In the genomic region with DNA sequence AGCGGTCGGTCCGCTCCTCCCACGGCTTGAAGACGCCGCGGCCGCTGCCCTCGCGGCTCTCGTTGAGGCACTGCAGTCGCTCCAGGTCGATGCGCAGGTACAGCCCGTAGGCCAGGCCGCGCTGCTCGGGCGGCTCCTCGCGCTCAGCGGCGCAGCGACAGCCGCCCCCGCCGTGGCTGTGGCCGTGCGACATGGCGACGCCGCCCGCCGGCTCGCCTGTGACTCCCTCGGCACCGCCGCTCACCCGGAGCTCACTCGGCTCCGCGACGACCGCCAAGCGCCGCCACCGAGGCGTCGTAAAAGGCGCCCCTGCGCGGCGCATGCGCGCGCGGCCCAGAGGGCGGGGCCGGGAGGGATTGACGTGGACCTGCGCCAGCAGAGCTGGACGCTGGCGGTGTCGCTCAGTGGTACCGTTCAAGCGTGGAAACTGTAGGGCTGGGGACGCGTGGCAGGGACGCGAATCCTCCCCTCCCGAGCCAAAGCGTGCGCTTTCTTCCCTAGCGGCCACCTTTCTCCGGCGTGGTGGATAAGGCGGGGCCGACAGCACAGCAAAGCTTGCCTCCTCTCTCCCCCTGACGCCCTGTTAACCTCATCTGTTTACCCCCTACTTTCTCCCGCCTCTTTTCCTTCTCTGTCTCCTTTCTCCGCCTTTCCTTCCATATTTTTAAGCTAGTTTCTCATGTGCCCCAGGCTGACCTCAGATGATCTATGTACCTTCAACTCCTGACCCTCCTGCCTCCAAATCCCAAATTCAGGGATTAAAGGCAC, we compare ENCODE assay signal across 8 mouse cellular contexts. TPM values are rescaled to one million over a fixed set of nuclear protein-coding genes. Genes with fewer than 3 reads are reported as not detected.
DNase-seq lines count a peak whose midpoint lies in the region; ATAC-seq lines count a peak whose summit lies in the region.

A gene (minus strand): TSS at position 322 of the 768 bp plus-strand sequence.

- peak within 1 kb of the TSS; percentile 97 for H3K4me2 ChIP-seq in hindbrain, embryonic 15.5 days

- H3K36me3 ChIP-seq in hindbrain, embryonic 15.5 days, result peaks cover 14% of the 10 kb centered on the region; the same call in 1 of the 2 replicates

- ATAC-seq in hindbrain, embryonic 15.5 days (ENCODE audit: low FRiP score, low read depth), result peak; percentile 93

- H3K9ac ChIP-seq in hindbrain, embryonic 15.5 days, result peak within 1 kb of the TSS; percentile 98

- H3K27me3 ChIP-seq in hindbrain, embryonic 15.5 days, result no peaks in the 10 kb centered on the region

- H3K4me3 ChIP-seq in hindbrain, embryonic 15.5 days, result peak within 1 kb of the TSS; percentile 98

- DNase-seq in R1 (ENCODE audit: low read depth, low spot score), result peak; percentile 91
- DNase-seq in cerebellum, postnatal 25 days, result peak; percentile 96
- peak; percentile 91 to 95 for DNase-seq in frontal cortex, postnatal 36 days (ENCODE audit: low spot score in 2 of 2)
- peak; percentile 89 for DNase-seq in left cerebral cortex, adult 11 months (ENCODE audit: low spot score)
- DNase-seq in lung, postnatal 4 days, result peak; percentile 95 to 96
- peak; percentile 90 for DNase-seq in retina, postnatal 7 days (ENCODE audit: low read depth, low spot score)
- DNase-seq in urinary bladder, adult 2 months (ENCODE audit: low spot score), result peak; percentile 91

- peaks cover 23% of the 10 kb centered on the region for H3K4me1 ChIP-seq in hindbrain, embryonic 15.5 days (replicated peaks)

- H3K27ac ChIP-seq in hindbrain, embryonic 15.5 days (replicated peaks), result peak within 1 kb of the TSS; percentile 92

- 1% methylated on average over 80 of the region's 81 CpGs for WGBS in hindbrain, embryonic 15.5 days

- no peaks in the 10 kb centered on the region for H3K9me3 ChIP-seq in hindbrain, embryonic 15.5 days

RNA-seq across cellular contexts. Expression of the gene that starts here (rescaled TPM):
- 63.6 and 66.4 TPM in 2 replicates for polyA plus RNA-seq in hindbrain, embryonic 15.5 days (2015; fragmentation: Nextera tagmentation; extraction: Ambion mirVana)
- polyA plus RNA-seq in urinary bladder, adult 2 months (2012; rRNA removed), result 41.4 and 46.9 TPM in 2 replicates

Comparison
In these comparisons a context has a peak if more than half of its experiments do, and no peak if none do; other contexts are left out.
1. Peak in every context shown above with its lines: DNase-seq, ATAC-seq, H3K4me3 ChIP-seq and H3K27ac ChIP-seq.